In genomic region chr13:12628181-12628580, GRCm38 (mm10) we compare ENCODE assay signal across 2 mouse cellular contexts.
DNase-seq lines count a peak whose midpoint lies in the region; ATAC-seq lines count a peak whose summit lies in the region.
"Not testable (repeated sequence)": the region's sequence is repeated elsewhere in the genome, so short reads cannot be mapped to it uniquely, and the experiment has no call there.

No protein-coding gene starts in this region.

- not testable (repeated sequence) for H3K9ac ChIP-seq in midbrain, embryonic 11.5 days (ENCODE audit: low read length)

- not testable (repeated sequence) for H3K4me3 ChIP-seq in midbrain, embryonic 11.5 days (ENCODE audit: low read depth, low read length)

- not testable (repeated sequence) for H3K27ac ChIP-seq in midbrain, embryonic 11.5 days (ENCODE audit: low read depth, low read length)

- DNase-seq in heart, adult 11 months = peak; percentile 76
- DNase-seq in midbrain, embryonic 11.5 days (ENCODE audit: low spot score, missing footprints) = peak; percentile 54

- H3K27me3 ChIP-seq in midbrain, embryonic 11.5 days (ENCODE audit: control insufficient read depth, insufficient read depth, low read length) = not testable (repeated sequence)

- not testable (repeated sequence) for H3K9me3 ChIP-seq in midbrain, embryonic 11.5 days (ENCODE audit: control insufficient read depth, low read length)

- H3K4me1 ChIP-seq in midbrain, embryonic 11.5 days (ENCODE audit: control insufficient read depth, insufficient read depth, low read length) = not testable (repeated sequence)

- not testable (repeated sequence) for H3K4me2 ChIP-seq in midbrain, embryonic 11.5 days

- WGBS in midbrain, embryonic 11.5 days = 87% methylated on average over 5 of the region's 5 CpGs

- not testable (repeated sequence) for H3K36me3 ChIP-seq in midbrain, embryonic 11.5 days (ENCODE audit: control insufficient read depth, insufficient read depth, low read length)

- not testable (repeated sequence) for ATAC-seq in midbrain, embryonic 11.5 days (ENCODE audit: low FRiP score)
